Mouse (Mus musculus): ENCODE data around the gene Hs3st4. TPM values are rescaled to one million over a fixed set of nuclear protein-coding genes. Genes with fewer than 3 reads are reported as not detected.

Gene Hs3st4
- total RNA-seq, 2 experiments from 2014 or later: not detected

DNA sequence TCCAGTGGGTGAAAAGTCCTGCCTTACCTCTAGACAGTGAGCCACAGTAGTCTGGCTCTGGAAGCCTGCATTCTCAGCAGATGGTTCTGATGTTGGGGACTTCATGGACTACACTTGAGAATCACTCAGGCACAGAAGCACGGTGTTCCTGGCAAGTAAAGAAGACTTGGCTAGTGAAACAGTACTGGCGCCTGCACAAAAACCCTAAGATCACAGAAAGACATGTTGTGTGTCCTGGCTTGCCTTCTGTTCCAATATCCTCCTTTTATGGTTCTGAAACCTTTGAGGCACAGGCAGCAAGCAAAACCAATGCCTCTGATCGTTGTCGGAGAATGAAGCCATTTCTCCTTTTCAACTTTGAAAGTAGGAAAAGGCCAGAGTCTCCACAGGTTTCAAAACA, 336.8 kb downstream of the Hs3st4 start:
- peak in 1 of 2 experiments; percentile 16 for DNase-seq
- intact Hi-C loops (cut with DNase I): no loop called here

- intact Hi-C loops (cut with DNase I): no loop called here
- no peak for DNase-seq
Observed at GRCm38 (mm10) chr7:124335635-124336034, 353.0 kb downstream of the Hs3st4 start.

GRCm38 (mm10) chr7:124341510-124341909, 358.8 kb downstream of the Hs3st4 start:
- DNase-seq: no peak
- intact Hi-C loops (cut with DNase I): no loop called here

DNA sequence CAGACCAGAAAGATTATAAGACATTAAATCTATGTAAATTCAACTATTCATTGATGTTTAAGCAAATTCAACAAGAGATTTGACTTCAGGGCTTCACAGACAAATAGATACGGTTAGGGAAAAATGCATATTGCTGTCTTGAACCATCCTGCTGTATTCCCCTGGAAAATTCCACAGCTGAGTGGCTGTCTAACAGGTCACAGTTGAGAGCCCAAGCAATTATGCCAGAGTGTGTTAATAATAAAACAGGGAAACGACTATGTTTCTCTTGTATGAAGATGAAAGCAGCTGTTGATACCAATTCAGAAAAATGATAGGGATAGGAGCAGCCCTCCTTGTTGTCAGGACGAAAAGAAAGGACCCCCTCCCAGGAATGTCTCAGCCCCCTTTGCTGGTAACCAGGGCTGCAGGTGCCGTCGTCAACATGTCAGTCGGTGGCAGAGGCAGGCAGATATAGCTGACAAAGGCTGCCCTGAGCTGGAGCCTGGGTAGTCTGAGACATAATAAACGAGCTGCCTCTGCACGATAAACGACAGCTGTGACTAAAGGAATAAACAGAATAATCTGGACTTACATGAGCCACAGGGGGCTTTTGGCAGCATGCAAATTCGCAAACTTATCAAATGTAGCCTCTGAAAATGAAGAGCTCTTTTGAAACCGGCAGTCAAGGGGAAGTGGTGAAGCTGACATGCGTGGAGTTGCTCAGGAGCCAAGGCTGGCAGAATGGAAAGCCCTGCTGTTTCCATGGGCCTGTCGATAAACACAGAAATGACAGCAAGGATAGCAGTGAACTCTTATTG, 364.7 kb downstream of the Hs3st4 start:
- intact Hi-C loops (cut with DNase I): no loop called here

GRCm38 (mm10) chr7:124354035-124354434, 371.4 kb downstream of the Hs3st4 start:
- no peak for DNase-seq
- intact Hi-C loops (cut with DNase I): no loop called here

More for the DNA sequence above, 364.7 kb downstream of the Hs3st4 start:
- no peak for DNase-seq

- intact Hi-C loops (cut with DNase I): no loop called here
- no peak for DNase-seq
Observed at GRCm38 (mm10) chr7:124358068-124358467, 375.4 kb downstream of the Hs3st4 start.

DNA sequence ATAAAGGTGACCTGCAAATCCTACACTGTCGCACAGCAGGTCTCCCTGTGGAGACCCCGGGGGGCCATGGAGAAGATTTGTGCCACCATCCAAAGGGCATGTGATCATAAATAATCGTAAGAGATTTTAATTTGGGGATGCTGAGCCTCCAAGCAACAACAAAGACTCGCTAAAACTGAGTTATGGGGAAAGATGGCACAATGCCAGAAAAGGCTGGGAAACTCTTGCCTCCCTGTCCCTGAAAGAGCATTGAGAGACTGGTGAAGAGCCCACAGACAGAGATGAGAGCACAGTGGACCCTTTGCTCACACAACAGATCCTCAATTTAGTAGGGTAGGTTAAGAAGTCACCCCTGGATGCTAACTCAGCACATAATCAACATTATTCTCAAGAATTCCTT, 377.2 kb downstream of the Hs3st4 start:
- intact Hi-C loops (cut with DNase I): no loop called here

DNA sequence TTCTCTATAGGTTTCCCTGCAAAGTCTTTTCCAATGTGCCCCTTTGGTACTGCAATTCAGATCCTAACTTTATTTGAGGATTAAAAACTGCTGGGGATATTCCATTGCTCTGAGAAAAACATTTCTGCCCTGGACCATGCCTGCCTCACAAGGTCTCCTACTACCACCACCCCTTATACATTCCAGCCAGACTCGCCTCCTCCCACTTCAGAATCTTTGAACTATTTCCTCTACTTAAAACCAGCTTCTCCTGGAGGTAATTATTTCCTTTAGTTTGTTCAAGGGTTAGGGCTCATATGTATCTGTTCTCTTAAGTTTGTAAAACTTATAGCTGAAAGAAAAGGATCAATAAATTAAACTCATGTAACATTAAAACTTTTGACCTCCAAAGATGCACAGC, 389.6 kb downstream of the Hs3st4 start:
- intact Hi-C loops (cut with DNase I): no loop called here
- DNase-seq: no peak

More for the DNA sequence above, 377.2 kb downstream of the Hs3st4 start:
- DNase-seq: no peak

GRCm38 (mm10) chr7:124372697-124373096, 390.0 kb downstream of the Hs3st4 start:
- intact Hi-C loops (cut with DNase I): no loop called here
- DNase-seq: no peak

- intact Hi-C loops (cut with DNase I): loop anchor here (5.0 kb wide), 1 partner anchor 1009 kb away; no protein-coding TSS in a partner anchor
- DNase-seq: no peak
Observed at GRCm38 (mm10) chr7:124383489-124383888, 400.8 kb downstream of the Hs3st4 start.

GRCm38 (mm10) chr7:124399184-124399583, 416.5 kb downstream of the Hs3st4 start:
- intact Hi-C loops (cut with DNase I): no loop called here

DNA sequence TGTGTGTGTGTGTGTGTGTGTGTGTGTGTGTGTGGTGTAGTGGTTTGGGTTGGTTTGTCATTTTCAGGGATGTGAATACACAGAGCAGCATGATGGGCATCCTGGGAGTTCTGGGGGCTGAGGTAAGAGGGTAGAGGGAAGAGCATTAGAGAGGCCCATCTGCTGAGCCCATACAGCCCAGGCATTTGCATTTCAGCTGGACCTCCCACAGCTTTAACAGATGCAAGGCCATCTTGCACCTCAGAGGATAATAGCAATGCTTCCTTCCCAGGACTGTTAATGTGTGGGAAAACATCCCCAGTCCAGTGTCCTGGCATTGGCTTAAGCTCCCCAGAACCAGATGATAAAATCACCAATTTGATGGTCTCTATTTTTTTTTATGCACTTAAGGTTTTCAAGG, 444.3 kb downstream of the Hs3st4 start:
- no peak for DNase-seq
- intact Hi-C loops (cut with DNase I): no loop called here

More at GRCm38 (mm10) chr7:124399184-124399583, 416.5 kb downstream of the Hs3st4 start:
- no peak for DNase-seq

All from gastrocnemius, postnatal 36 days (tissue).